Mouse (Mus musculus) right cerebral cortex, adult 18-20 months (tissue): Measurements from ENCODE around the gene Hapln3.

Source experiments
- DNase-seq: peaks from one replicate; pipeline ENCODE4 v3.0.0; 2022; ENCODE audit warnings: mixed read lengths

The Hapln3 gene

DNA sequence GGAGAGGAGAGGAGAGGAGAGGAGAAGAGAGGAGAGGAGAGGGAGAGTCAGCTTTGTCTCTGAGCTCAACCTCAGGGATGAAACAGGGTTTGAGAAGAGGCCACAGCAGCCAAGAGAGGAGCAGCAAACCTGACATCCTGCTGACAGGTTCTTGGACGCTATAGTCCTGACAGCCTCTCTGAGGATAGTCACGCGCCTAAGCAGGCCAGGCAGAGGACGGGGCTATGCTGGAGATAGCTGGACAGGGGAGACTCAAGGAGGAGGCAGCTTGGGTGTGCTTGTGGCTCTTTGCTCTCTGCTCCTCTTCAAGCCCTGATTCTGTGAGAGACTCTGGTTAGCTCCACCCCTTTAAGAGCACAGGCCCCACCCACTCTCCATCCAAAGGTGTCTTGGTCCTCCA, 62.6 kb downstream of the Hapln3 start:
- DNase-seq, result no peak

DNA sequence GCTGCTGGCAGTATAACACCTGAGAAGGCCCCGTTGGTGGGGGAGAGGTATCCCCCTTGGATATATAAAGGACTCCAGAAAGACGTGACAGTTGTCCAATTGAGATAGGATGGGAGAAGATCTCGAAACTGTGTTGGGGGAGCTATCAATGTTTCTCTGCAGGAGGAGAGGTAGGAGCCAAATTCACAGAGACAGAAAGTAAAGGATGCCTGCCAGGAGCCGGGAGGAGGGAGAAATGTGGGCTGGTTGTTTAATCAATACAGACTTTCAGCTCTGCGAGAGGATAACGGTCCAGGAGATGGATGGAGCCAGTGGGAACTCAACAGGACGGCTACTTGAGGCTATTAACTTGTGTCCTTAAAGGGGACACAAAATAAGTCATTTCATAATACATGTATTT, 63.4 kb downstream of the Hapln3 start:
- no peak for DNase-seq
